Mouse (Mus musculus) neural tube, embryonic 10.5 days (tissue): ENCODE measurements around the gene Zfp358.
A peak's percentile ranks its signal among the peaks of the same experiment; 100 is the strongest.

Experiments used
- DNase-seq: peaks from one replicate; pipeline ENCODE4 v3.0.0-alpha.2; 2017; ENCODE audit warnings: low spot score; ENCODE audit errors: extremely low spot score

Gene Zfp358

DNA sequence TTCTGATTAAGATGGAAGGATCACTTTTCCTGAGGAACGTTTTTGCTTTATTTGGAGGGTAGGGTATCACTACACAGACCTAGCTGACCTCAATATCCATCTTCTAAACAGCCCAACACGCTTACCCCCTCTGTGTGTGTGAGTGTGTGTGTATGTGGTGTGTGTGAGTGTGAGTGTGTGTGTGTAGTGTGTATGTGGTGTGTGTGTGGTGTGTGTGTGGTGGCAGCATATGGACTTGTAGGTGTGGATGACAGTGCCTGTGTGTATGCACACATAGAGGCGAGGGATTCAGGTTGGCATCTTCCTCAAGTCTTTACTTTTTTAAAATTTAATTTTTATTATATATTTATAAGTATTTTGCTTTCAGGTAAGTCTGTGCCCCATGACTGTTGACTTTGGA is 5.6 kb downstream of the Zfp358 start:
- DNase-seq = no peak

DNA sequence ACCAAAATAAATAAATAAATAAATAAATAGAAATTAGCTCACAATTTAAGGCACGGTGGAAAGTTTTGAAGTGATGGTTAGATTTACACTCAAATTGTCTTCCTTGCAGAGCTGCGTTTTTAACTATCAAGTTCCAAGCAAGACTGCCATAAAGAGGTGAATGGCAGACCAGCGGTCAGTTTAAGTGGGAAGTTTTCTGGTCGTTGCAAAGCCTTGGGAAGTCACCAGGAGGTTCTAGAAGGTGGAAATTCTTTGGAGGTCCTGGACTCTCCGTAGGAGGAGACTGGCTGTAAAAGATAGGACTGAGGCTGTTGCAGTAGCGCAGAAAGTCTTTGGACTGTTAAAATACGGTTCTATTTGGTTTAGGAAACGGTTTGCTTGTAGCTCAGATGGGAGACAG is 6.8 kb downstream of the Zfp358 start:
- no peak for DNase-seq

DNA sequence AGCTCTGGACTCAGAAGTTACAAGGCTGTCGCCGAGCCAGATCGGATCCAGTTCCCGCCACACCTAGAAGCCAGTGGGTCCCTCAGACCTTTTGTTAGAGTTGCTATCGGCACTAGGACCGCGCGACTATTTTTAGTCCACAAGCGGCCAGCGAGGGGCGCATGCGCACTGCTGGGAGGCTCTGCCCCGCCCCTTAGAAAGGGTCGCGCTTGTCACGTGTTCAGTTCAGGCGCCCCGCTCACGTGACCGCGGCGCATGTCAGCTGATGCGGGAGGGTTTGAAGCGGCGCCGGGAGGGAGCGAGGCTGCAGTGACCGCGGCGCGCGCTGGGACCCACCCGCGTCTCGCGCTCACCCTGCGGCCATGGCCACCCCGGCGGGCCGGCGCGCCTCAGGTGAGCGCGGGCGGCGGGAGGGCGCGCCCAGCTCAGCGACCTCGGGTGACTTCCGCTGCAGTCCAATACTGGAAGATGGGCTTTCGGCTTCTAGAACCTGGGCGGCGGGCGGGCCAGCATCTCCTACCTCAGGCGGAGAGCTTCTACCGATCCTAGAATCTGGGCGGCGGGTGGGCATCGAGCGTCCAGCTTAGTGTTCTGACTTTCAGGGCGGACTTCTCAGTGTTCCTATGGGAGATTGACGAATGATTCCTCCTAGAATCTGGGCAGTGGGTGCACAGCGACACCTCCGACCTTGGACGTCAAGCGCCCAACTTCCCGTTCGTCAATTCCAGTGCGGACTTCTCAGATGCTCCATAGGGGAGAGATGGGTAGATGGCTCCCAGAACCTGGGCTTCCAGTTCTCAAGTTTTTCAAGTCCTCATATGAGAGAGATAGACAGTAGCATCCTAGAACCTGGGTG is 7.5 kb downstream of the Zfp358 start, which contains the start of gene Mcoln1:
Gene Mcoln1 (plus strand): TSS at position 223 of the 856 bp plus-strand sequence.
- peak; percentile 99 for DNase-seq

DNA sequence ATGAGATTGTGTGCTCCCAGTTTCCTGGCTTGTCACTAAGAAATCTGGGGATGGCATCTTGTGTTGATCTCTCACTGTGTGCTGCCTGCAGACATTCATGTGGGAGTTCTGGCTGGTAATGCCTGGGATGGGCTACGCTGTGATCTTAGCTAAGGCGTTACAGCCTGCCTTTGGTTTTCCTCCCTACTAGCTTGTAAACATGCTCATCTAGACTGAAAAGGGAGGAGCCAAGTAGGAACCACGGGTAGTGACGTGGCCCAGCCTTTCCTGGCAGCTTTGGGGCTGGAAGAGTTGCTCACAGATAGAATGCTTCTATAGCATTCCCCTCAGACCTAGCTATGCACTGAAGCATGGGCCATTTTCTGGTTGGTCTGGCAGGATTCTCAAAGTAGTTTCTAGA is 9.3 kb downstream of the Zfp358 start:
- no peak for DNase-seq

DNA sequence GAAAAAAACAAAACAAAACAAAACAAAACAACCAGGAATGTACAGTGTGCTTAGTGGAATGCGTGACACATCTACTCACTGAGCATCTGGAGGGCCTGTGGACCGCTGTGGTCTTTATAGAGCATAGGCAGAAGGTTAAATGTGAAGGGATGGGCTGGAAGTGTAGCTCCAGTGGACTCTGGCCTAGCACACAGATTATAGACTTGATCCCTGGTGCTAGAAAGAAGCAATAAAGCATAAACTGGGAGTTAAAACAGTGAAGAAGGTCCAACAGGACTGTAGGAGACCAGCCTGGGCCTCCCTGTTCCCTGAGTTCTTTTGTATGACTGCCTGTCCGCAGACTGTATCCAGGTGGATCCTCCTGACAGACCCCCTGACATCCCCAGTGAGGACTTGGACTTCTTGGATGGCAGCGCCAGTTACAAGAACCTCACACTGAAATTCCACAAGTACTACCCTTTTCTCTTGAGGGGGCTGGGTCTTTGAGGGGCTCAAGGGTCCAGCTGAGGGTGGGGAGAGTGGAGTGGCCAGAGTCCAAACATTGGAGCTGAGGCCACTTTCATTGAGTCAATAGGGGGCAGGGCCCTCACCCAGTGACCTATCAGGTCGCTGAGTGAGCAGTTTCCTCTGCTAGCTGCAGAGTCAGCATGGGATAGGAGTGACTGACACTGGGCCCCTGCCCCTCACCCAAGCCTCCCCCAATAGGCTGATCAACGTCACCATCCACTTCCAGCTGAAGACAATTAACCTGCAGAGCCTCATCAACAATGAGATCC is 15.2 kb downstream of the Zfp358 start:
- no peak for DNase-seq

DNA sequence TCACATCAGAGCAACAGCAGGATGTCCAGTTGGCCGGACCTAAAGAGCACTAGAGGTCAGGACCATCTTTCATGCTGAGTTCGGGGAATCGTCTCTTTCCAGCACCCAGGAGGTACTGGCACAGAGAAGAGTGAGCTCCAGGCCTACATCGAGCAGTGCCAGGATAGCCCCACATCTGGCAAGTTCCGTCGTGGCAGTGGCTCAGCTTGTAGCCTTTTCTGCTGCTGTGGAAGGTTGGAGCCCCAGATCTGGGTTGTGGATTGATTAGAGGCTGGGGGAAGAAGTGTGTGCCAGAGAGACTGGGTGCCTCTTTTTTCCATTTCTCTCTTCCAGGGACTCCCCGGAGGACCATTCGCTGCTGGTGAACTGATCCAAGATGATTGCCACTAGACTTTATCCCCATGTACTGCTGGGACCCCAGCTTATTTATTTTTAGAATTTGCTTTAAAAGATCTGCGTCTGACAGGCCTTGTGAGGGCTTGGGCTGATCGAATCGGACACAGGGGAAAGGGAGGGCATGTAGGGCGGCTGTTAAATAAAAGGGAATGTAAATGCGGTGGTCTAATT is 21.8 kb downstream of the Zfp358 start:
- peak; percentile 13 for DNase-seq

DNA sequence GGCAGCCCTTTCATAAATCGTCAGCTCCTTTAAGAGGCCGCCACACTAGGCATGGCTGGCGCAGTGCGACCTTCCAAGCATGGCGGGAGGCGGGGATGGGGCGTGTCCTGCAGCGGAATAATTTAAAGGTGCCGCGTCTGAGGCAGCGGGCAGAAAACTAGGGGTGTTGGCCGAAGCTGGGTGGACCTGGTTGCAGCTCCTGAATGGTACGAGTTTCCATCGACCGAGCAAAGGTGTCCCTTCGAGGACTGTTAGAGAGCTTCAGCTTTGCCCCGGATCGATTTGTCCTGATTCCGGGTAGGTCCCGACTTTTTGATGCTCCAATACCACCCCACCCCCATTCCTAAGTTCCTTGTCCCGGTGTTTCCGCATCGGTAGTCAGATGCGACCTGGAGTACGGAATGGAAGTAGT is 22.3 kb downstream of the Zfp358 start, which contains the start of gene Pnpla6:
Gene Pnpla6 (plus strand): TSS at position 125 of the 412 bp plus-strand sequence.
- DNase-seq = peak; percentile 85

DNA sequence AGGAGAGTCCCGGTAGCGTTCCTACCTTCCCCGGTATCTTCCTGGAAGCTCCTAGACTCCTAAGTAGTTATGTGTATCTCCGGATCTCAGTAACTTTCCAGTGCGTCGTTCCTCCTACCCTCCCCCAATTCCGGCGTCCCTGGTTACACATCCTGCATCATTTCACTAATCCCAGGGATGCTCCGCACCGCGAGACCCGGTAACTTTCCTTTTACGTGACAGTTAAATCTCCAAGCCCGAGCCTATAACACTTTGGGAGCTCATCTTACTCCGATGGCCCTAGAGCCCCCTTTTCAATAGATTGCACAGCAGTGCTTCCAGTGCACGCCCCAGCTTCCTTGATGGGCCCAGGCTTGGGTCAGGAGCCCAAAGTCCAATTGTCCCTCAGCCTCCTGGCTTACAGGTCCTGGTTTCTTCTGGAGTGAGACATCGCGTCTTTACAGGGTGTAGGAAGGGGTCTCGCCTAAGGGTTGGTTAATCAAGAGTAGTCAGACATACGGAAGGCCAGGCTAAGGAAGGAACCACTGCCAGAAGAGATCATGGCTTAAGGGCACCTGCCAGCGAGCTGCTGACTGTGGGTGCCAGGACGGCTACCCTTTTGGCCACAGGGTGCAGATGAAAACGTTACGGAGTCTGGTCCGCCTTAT is 23.0 kb downstream of the Zfp358 start:
- no peak for DNase-seq

DNA sequence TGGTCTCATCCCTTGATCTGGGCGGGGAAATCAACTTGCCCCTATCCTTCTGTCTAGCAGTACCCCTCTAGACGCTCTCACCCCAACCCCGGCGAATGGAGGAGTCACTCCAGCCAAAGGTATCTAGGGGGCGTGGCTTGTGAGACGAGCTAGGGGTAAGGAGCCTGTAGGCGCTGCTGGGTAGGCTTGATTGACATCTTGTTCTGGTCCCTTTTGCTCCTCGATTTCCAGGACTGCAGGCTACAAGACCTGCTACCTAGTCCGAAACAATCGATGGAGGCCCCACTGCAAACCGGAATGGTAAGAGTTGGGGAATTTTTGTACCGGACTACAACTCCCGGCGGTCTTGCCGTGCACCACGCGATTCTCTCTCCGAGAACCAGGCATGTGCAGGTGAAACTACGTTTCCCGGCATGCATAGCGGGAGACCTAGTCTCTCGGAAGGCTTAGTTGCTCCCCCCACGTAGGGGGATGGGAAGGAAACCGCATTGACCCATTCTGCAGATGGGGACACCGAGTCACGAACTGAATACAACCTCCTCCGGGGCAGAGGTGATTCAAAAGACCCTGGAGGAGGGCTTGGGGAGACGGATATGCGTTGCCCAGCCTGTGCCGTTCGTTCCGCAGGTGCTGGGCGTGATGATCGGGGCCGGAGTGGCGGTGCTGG is 23.6 kb downstream of the Zfp358 start:
- peak; percentile 92 for DNase-seq

DNA sequence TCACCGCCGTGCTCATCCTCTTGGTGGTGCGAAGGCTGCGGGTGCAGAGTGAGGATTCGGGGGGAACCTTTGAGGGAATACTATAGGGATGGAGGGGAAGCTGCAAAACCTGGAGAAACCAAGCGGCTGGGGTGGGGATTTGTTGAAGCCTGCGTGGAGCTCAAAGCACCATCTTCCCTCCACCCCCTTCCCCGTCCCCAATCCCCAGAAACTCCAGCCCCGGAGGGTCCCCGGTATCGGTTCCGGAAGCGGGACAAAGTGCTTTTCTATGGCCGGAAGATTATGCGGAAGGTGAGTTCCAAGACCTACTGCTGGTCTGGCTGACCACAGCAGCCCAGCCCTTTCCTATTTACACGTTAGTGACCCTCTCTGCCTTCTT is 24.2 kb downstream of the Zfp358 start:
- no peak for DNase-seq

DNA sequence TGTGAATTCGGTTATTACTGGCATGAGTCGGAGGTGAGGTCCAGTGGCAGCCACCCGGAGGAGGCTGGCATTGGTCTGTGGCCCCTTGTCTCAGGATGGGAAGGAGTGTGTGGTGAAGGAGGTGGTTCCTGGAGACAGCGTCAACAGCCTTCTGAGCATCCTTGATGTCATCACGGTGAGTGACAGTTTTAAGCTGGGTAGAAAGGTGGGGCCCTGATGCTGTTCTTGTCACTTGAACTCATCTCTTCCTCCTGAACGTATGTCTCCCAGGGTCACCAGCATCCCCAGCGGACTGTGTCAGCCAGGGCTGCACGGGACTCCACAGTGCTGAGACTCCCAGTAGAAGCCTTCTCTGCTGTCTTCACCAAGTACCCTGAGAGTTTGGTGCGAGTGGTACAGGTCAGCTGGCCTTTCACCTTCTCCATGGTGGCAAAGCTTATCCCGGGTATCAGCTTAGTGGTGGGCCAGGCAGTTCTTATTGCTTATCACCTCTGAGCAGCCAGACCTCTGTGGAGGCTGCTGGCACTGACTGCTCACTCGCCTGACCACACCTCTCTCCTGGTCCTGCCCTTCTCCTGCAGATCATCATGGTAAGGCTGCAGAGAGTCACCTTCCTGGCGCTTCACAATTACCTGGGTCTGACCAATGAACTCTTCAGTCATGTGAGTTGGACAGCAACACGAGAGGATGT is 29.2 kb downstream of the Zfp358 start:
- DNase-seq = no peak

DNA sequence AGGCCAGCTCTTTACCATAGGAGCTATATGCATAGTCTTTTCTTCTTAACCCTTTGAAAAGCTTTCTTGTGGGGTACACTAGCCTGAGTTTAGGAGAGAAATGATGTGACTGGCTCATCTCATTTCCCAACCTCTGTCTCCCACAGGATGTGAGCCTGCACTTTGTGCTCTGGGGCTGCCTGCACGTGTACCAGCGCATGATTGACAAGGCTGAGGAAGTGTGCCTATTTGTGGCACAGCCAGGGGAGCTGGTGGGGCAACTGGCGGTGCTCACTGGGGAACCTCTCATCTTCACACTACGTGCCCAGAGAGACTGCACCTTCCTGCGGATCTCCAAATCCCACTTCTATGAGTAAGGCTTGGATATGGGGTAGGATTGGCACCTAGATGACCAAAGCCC is 37.9 kb downstream of the Zfp358 start:
- DNase-seq = no peak

DNA sequence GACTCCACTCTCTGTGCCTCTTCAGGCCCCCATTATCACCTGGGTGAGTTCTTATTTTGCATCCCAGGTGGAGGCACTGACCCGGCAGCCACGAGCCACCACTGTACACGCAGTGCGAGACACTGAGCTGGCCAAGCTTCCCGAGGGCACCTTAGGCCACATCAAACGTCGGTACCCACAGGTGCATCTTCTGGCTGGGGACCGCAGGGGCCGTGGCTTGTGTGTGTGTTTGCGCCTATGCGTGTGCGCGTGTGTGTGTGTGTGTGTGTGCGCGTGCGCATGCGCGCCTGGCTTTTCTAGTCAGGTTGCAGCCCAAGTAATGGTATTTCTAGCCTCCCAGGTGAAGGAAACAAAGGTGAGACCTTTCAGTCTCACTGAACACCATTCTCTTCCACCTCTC is 39.0 kb downstream of the Zfp358 start:
- no peak for DNase-seq

DNA sequence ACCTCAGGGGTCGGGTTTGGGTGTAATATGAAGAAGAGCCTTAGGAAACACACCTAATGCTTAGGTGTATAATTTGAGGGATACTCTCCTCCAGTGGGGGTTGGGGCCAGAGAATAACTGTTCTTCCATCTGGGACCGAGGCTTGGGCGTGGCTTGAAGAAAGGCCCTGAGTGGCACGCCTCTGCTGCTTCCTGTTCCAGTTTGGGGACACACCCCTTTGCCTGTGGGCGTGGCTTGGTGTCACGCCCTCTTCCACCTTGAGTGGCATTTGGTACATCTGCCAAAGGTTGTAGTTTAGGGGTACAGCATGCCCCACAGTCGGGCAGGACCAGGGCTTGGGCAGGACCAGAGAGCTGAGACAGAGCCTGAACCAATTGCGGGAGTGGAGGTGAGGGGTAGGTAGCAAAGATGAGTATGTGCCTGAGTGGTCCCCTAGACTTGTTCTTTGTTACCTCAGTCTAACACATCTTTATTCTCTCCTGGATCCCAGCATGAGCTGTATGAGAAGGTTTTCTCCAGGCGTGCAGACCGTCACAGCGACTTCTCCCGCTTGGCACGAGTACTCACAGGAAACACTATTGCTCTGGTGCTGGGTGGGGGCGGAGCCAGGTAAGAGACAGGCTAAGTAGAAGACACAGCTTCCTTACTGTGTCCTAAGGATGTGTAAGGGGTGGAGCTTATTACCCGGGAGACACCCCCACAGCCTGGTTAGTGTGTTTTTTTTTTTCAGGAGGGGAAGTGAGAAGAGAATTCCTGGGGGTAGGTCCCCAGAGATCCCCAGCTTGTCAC is 43.3 kb downstream of the Zfp358 start:
- no peak for DNase-seq

DNA sequence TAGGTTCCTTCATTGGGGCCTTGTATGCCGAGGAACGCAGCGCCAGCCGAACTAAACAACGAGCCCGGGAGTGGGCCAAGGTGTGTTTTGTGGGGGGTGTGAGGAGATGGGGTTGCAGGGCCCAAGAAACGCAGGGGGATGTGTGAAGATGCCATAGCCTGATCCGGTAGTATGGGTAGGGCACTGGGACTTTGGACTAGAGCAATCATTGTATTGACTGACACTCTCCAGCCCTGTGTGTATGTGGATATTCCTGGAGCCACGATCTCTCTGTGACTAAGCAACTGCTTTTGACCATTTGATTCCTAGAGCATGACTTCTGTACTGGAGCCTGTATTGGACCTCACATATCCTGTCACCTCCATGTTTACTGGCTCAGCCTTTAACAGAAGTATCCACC is 44.0 kb downstream of the Zfp358 start:
- no peak for DNase-seq

DNA sequence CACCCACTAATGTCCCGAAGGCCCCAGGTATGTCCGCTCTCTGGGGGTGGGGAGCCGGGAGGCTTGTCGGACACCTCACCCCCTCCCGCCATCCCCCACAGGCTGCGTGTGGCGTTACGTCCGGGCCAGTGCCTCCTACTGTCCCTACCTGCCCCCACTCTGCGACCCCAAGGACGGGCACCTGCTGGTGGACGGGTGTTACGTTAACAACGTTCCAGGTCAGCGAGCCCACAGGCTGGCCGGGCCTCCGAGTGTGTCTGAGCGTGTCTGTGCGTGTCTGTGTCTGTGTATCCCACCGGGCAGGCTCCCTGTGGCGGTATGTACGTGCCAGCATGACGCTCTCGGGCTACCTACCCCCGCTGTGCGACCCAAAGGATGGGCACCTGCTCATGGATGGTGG is 44.7 kb downstream of the Zfp358 start:
- DNase-seq = no peak

DNA sequence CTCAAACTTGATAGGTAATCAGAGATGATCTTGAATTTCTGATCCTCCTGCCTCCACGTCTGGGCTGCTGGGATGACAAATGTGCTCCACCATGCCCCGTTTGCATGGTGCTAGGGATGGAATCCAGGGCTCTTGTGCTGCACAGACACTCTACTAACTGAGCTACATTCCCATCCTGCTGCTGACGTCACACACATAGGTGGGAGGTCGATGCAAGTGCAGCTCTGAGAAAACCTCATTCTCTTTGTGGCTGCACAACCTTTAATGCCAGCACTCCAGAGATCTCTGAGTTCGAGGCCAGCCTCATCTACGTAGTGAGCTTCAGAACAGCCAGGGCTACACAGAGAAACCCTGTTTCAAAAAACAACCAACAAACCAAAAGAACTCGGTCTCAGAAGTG is 46.2 kb downstream of the Zfp358 start:
- no peak for DNase-seq

DNA sequence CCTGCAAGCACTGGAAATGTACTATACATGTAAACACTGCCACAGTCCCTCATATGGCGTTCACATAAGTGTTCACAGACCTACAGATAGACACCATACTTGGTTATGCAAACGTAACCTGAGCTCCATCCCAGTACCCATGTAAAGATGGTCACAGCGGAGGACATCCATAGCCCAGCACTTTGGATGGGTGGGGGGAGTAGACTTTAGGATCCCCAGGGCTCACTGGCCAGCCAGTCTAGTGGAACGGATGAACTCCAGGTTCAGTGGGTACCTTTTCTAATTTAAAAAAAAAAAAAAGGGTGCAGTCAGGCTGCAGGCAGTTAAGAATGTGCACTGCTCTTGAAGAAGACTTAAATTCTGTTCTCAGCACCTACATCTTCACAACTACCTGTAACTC is 47.1 kb downstream of the Zfp358 start:
- DNase-seq = no peak

DNA sequence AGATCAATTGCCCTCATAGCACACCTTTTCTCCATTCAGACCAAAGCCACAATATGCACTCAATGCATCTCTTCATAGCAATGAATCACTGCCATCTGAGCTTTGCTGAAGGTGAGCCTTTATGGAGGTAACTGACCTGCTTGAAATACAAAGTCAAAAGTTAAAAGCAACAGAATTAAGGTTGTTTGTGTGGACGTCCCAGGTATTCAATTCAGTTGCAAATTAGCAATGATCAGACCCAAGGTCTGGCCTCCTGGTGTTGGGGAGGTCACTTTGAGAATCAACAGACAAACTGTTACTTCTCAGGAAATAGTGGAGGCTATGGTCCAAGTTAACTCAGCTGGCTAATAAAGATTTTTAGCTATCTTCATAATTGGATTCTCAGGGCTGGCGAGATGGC is 53.6 kb downstream of the Zfp358 start:
- no peak for DNase-seq
